Mouse (Mus musculus): Measurements from ENCODE around the gene Slc25a34.

The Slc25a34 gene

DNA sequence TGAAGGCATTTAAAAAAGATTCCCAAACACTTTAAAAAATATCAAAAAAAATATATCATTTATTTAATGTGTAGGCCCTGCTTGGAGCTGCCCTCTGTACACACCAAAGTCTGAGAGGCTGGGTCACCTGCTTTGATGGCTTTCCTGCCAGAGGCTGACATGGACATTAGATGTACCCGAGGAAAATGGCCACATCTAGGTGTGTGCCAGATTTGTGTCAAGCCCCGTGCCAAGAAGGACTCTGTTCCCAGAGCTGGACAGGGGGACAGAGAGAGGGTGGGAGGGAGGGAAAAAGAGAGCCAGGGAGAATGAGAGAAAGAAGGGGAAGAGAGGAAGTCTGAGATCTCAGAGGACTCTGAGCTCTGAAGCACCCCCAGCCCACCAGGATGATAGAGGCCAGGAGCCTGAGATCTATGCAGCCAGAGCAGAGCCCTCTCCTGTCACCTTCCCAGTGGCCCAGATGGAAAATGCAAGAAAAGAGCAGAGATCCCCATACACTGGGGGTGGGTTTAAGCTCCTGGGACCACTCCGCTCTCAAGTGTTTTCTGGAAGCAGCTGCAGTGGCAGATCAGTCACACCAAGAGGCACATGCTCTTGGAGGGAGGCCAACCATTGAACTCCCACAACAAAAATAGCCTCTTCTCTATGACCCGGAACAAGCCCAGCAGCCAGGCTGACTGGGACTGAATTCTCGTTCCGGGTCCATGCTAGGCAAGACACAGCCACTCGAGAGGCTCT is 19.7 kb upstream of the Slc25a34 start:
- DNase-seq = peak; percentile 99

GRCm38 (mm10) chr4:141641961-141642811 is 18.6 kb upstream of the Slc25a34 start:
- peak; percentile 93 for DNase-seq

GRCm38 (mm10) chr4:141641353-141641771 is 17.7 kb upstream of the Slc25a34 start:
- peak; percentile 98 for DNase-seq

GRCm38 (mm10) chr4:141639474-141639873 is 15.9 kb upstream of the Slc25a34 start:
- no peak for DNase-seq

GRCm38 (mm10) chr4:141636693-141637092 is 13.1 kb upstream of the Slc25a34 start:
- DNase-seq = peak; percentile 98

DNA sequence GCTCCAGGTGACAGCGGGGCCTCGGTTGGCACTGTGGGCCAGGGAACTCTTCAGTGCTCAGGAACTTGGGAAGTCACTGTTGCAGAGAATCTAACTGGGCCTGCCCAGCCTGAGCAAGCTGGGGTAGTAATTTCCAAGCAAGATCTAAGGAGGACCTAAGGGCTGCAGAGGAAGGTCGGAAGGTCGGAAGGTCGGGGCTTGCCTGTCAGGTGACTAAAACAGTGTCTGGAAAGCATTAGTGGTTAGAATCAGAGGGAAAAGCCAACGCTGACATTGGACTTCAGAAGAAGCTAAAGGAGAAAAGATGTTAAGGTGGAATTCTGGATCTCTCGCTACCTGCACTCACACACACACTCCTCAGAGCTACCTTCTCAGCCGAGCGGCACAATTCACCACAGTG is 12.4 kb upstream of the Slc25a34 start:
- peak; percentile 88 for DNase-seq

DNA sequence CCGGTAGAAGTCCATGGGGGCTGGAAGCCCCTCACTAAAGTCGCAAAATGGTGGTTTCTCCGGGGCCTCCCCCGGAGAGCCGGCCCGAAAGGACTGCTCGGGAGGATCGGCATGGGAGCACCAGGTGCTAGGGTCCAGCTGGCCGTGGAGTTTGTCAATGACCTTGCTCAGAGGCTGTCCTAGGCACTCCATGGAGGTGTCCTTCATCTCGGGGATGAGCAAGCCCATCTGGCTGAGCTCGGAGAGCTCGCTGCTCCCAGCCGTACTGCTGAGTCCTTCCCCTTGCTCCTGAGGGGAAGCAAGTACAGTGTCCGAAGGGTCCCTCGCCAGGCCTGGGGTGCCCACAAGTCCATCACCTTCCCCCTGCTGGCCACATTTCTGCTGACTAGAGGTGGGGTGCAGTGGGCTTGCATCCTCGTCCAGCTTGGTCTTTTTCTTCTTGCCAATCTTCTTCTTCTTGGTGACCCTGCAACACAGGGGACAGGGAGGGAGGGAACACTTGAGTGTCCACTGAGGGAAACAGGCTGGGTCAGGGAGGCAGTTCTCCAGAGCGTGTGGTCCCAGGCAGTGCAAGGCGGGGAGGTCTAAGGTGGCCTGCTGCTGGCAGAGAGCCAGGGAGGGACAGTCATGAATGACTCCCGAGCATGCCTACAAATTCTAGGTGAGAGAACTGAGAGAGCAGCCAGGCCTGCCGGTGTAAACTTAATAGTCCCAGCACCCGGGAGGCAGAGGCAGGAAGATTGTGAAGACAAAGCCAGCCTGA is 8.7 kb upstream of the Slc25a34 start:
- DNase-seq = peak; percentile 88

- DNase-seq = peak; percentile 92
These were observed 7.6 kb upstream of the Slc25a34 start for GRCm38 (mm10) chr4:141631250-141631649.

DNA sequence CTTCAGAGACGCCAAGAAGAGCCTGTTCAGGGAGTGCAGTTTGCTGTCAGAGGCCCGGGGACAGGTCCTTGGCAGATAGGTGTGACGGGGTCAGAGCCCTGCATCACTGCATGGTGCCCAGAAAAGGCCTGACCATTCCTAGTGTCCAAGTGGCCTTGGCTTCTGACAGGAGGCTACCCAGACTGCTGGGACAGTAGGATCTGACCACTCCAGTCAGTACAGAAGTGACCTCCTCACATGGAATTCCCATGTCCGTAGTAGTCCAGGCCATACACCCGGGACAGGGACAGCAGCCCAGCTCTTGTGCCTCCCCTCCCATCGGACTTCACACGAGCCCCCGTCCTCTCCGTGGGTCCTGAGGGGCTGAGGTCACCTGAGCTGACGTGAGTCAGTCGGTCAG is 6.4 kb upstream of the Slc25a34 start:
- DNase-seq = peak; percentile 90

- DNase-seq = peak; percentile 92
These were observed 5.0 kb upstream of the Slc25a34 start for GRCm38 (mm10) chr4:141628661-141629060.

DNA sequence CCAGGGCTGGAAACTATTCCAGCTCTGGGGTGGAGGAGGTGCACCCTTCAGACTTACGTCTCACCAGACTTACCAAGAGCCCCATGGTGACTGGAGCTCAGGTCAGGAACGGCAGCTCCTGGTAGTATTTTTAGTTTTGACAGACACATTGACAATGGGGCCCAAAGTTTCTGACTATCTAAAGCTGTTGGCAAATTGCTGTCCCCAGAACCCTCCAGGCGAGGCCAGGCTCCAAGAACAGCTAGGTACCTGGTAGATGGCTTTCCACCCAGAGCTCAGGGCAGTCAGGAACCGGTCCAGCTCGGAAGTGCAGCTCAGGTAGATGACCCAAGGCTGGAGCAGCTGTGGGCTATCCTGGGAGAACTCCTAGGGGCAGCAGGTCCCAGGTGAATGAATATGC is 3.9 kb upstream of the Slc25a34 start:
- peak; percentile 95 for DNase-seq

GRCm38 (mm10) chr4:141625774-141626550 is 2.3 kb upstream of the Slc25a34 start:
- peak; percentile 92 for DNase-seq

DNA sequence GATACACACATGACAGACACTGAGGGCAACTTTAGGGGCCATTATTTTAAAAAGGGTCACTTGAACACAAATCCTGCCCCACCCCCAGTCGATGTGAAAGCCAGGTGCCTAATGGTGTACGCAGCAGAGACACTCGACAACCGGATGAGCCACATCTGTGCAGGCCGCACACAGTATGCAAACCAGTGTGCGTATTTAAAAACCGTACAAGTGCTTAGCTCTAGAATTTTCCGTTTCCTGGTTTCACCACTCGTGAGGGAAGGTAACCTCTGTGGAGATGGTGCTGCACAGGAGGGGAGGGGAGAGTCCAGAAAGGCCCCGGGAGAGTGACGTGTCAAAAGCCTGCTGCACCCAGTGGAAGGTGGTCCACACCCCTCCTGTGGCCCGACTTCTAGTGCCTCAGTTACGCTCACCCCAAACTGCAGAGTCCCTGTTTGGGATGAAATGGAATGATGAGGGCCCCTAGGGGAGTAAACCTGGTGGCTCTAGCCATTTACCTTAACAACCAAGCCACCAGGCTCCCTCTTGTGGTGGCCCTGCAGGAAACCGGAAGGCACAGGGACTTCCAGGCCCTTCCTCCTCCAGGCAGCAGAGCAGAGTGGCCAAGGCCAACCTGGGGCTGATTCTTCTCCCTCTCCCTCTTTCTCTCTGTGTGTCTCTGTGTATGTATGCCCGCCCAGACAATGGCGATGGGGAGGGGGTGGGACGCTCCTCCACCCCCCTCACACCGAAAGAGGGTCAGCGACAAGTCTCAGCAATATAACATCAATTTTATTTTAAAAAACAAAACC is 1.6 kb upstream of the Slc25a34 start:
- peak; percentile 92 for DNase-seq

DNA sequence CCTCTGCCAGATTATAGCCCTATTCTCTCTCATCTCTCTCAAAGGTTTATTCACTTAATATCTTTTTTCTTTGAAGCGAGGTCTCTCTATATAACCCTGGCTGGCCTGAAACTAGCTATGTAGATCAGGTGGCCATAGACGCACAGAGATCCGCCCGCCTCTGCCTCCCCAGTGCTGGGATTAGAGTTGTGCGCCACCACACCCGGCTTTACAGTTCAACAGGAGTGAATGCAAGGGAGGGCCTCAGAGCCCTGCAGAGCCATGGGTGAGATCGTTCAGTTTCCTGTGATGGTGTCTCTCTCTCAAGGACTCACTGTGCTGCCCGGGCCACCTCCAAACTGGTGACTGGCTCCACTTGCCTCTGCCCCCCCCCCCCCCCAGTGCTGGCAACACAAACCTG is 513 bp upstream of the Slc25a34 start:
- DNase-seq = peak; percentile 94

- no peak for DNase-seq
These were observed 584 bp downstream of the Slc25a34 start for GRCm38 (mm10) chr4:141623037-141623436.

DNA sequence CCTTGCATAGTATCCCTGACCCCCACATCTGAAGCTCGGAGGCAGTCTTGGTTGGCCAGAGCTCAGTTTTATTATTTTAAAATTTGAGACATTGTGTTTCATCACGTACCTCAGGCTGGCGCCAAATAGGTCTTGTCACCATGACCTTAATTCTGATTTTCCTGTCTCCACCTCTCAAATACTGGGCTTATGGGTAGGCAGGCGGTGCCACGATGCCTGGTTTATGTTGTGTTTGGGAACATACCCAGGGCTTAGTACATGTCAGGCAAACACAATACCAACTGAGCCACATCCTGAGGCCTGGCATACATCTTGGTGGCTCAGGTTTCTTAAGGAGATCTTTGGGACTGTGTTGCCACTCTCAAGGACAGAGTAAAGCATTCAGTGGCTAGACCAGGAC is 1.0 kb downstream of the Slc25a34 start:
- peak; percentile 89 for DNase-seq

DNA sequence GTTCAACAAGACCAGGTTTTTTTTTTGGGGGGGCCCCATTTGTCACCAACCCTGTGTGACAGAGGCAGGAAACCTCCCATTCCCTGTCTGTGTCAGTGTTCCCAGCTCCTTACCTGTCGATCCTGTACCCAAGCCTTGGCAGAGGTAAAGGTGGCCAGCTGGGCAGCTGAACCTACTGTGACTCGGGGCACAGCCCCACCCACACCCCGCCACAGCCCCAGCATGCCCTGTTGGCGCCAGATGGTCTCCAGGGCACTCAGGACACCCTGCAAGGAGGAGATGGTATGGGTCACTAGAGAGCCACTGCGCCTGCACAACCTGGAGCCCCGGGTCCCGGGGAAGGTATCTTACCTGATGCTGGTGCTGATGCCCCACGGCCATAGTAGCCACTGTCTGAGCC is 1.5 kb downstream of the Slc25a34 start:
- peak; percentile 92 for DNase-seq

DNA sequence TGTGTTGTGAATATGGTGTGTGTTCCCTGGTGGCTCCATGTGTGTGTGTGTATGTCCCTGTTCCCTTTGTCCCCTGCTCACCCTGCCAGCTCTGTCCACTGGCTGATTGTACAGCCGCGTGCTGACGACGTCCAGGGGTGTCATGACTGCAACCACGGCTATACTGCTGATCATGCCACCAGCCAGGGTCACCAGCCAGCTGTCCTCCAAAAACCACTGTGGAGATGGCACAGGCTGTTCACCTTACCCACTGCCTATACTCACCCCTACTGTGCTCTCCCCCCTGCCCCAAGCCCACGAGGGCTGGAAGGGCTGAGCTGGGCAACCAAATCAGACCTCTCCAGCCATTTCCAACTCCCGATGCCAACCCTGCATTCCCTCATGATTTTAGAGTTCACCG is 2.3 kb downstream of the Slc25a34 start:
- DNase-seq = peak; percentile 89

DNA sequence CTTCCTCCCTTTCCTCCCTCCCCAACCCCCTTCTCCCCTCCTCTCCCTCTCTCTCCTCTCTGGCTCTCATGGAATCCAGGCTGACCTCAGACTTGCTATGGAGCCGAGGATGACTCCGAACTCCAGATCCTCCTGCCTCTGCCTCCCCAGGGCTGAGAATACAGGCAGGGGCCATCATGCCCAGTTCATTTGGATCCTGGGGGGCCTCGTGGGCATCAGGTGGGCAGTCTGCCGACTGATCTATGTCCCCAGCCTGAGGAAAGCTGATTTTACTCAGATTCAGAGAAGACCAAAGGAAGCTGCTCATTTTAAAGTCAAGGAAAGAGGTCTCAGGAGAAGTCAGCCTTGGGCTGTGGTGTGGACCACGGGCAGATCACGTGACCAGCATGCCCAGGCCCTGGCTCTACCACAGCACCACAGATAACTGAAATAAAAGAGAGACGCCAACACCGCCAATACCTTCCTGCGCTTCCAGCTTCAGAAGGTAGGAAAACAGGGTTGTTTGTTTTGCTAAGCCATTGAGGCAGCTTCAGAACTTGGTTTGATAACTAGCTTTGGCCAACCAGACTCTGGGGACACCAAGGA is 4.2 kb downstream of the Slc25a34 start:
- peak; percentile 92 for DNase-seq

DNA sequence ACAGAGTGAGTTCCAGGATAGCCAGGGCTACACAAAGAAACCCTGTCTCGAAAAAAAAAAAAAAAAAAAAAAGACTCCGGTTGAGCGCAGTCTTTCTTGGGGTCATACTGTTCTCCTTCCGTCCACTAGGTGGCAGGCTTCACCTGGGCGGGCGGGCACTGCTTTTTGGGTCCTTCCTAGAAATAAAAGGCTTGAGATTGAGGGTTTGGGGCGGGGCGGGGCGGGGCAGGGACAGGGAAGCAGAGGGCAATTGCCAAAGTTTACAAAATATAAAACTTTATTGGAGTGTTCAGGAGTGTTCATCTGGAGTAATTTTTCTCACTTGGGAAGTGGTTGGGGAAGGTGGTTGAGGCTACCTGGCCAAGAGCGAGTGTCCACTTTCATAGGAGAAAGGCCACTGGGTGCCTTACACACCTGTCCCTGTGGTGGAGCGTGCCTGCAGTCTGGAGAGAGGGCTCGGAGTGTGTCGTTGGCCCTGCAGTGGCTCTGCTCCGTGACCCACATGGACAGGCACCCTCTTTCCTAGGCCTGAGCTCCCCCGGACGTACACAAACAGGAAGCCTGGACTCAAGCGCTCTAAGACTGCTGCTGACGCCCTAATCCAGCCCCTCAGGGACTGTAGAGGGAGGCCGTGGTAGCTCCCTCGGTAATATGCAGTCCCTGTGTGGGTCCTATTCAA is 4.9 kb downstream of the Slc25a34 start, which contains the start of gene Tmem82:
Gene Tmem82, minus strand, starts transcription at position 69 of the 679 bp plus-strand sequence.
- peak; percentile 97 for DNase-seq
